Mouse (Mus musculus): Measurements from ENCODE around the gene Fgfr2.

Gene Fgfr2

DNA sequence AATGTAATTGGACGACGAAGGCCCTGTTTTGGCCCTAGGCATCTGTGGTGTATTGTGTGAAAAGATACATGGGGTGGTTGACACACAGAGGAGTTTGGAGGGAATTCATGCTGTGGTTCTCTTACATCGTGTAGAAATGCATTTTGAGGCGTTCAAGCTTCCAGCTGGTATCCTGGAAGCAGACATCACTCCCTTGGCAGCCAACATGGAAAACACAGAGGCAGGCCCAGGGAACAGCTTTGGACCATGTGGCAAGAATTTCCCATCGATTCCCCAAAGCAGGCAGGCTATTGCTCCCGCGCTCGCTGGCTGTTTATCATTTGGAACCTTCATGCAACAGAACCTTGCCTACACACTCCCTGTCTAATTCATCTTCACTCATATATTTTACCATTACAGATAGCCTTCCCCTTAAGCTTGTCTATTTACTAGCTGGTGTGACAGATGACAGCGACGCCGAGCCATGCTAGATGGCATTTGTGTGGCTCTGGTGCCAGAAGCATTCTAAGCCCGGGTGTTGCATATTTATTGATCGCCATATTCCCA, 1494.2 kb downstream of the Fgfr2 start:
- peak; percentile 31 for DNase-seq

DNA sequence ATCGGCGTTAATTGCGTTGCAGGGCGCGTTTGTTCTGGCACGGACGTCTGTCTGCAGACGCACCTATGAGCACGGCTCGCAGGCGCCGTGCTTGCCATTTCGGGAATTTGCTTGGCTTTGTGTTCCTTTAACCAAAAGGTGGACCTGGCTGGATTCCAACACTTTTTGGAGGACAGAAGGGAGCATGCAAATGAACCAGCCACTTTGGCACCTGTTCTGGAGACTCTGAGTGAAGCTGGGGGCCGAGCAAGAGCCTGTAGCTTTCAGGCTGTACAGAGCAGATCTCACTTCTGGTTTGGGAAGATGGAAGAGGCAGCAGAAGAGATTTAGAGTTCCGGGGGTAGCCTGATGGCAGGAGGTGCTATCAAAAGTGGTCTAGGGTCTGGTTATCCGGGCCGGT, 1494.8 kb downstream of the Fgfr2 start:
- DNase-seq, result no peak

GRCm38 (mm10) chr7:131609677-131610076, 1513.5 kb downstream of the Fgfr2 start:
- no peak for DNase-seq

- no peak for DNase-seq
Measured at GRCm38 (mm10) chr7:131608049-131608448, 1515.1 kb downstream of the Fgfr2 start.

DNA sequence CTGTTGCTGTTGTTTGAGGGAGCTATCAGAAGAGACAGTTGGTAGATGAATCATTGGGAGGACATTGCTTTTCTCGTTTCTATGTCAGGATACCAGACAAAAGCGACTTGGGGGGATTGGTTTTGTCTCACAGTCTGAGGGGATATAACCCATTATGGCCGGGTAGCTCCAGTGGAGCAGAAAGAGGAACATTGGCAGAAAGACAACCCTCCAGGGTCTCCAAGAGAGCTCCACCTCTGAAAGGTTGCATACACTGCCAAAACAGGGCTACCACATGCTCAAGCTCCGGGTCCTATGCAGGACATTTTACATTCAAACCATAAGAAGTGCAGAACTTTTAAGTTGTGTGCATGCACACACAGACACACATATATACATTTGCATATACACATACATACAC, 1517.7 kb downstream of the Fgfr2 start:
- DNase-seq, result no peak

DNA sequence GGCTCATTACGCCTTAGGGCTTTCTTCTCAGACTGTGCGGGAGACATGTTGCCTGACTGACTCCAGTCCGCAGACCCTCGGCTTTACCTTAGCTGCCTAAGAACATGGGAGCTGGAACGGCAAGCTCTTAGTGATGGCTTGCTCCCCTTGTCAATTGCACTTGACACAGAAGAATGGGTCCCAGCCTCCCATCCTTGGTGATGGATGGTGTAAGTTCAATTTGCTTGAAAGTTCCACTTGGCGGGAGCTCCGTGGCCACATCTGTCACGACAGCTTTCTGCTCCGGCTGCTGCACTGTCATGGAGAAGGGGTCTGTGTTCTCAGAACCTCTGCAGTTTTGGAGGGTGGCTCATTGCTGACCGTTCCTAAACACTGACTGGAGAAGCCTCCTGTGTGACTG, 1518.2 kb downstream of the Fgfr2 start:
- DNase-seq, result no peak

GRCm38 (mm10) chr7:131603186-131603585, 1520.0 kb downstream of the Fgfr2 start:
- DNase-seq, result no peak

DNA sequence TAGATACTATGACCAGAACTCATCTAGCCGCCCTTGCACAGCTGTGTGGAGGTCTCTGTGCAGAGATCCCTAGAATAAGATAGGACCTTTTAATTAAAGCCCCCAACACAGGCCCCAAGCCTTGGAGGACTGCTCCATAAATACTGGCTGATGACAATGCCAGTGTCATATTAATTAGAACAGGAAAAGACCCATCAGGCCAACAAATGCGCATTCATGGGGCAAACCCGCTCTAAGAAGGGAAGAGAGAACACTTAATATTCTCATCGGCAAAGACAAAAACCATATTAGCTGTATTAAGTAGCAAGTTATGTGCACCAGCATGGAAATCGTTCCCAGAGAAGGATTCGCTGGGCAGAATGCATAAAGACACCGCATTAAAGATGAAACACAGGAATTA, 1521.0 kb downstream of the Fgfr2 start:
- DNase-seq, result no peak

- DNase-seq, result peak; percentile 47
Measured at GRCm38 (mm10) chr7:131598483-131598824, 1524.7 kb downstream of the Fgfr2 start.

- DNase-seq, result peak; percentile 14
Measured at GRCm38 (mm10) chr7:131597779-131598482, 1525.2 kb downstream of the Fgfr2 start.

DNA sequence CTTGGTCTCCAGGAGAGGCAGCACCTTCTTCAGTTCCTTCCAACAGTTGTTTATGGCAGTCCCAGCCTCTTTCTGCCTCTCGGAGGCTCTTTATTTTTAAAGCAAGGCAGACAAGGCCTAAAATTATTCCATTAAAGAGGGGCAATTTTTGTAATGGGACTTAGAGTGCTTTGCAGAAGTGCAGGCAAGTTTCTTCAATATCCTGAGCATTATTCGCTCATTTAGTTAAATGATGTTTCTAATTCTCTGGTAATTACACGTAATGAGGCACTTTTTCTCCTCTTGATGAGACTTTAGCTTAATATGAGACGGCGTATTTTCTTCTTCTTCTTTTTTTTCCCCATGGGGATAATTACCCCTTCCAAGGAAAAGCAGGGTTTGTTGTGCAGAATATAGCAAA, 1537.6 kb downstream of the Fgfr2 start:
- DNase-seq, result no peak

GRCm38 (mm10) chr7:131582178-131582577, 1541.0 kb downstream of the Fgfr2 start:
- no peak for DNase-seq

DNA sequence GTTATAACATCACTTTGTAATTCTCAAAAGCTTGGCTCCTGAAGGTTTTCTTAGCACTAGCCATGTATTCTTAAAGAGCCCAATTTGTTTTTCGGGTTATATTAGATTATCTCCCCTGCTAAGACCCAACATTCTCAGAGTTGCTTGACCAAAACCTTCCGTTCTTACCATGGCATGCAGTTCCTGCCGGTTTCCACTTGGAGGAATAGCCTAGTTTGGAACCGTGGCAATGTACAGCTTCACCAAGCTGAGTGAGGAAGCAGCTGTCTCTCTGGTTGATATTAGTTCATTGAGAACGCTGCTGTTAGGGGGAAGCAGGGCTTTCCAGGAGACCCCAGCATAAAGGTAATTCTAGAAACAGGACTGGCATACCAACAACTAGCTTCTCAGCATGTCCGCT, 1547.9 kb downstream of the Fgfr2 start:
- no peak for DNase-seq

GRCm38 (mm10) chr7:131560697-131561042, 1562.5 kb downstream of the Fgfr2 start:
- no peak for DNase-seq

DNA sequence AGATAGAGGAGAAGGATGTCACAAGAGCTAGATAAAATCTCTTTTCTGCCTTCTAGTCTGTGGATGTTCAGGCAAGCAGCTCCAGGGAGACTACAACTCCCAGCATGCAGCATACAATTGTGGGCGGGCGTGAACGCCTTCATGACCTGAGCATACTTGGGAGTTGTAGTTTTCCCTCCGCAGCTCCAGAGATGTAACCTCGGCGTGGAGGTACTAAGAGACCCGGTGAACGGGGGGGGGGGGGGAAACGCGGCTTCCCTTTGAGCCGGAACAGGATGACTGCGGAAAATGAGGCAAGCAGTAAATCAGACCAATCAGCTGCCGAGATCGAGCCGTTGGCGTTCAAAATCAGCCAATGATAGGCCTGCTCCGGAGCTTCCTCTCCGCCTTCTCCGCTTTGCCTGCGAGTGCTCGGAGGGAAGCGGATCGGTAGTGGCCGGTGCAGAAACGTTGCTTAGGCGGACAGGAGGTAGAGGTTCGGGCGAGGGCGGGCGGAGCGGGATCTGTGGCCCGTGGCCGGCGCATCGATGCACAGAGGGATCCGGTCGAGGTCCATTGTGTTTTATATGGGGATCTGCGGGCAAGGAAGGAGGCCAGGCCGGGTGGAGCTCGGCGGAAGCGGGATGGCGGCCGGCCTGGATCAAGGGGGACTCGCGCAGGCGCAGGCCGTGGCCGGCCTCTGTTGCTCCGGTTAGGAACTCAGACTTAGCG, 1563.0 kb downstream of the Fgfr2 start, which contains the start of gene Bub3:
Bub3 (plus strand) TSS at position 237 of the 711 bp plus-strand sequence.
- peak; percentile 79 for DNase-seq

DNA sequence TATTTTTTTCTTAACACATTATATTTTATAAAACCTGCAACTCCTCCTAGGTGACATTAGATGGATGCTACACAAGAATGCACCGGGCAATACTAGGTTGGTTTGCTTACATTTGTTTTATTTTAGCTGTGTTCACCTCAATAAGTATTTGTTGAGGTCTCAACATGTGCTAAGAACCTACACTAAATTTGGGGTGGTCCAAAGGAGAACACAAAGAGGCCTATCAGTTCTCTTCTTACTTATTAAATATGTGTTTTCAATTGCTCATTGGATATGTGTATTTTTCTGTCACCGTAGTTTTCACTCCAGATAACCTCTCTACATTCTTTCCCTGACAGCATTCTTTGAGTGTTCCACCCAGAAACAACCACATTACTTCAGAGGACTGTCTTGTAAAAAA, 1565.4 kb downstream of the Fgfr2 start:
- DNase-seq, result no peak

GRCm38 (mm10) chr7:131556541-131557271, 1566.4 kb downstream of the Fgfr2 start:
- no peak for DNase-seq

GRCm38 (mm10) chr7:131556116-131556515, 1567.0 kb downstream of the Fgfr2 start:
- no peak for DNase-seq

GRCm38 (mm10) chr7:131555301-131556081, 1567.7 kb downstream of the Fgfr2 start:
- no peak for DNase-seq

DNA sequence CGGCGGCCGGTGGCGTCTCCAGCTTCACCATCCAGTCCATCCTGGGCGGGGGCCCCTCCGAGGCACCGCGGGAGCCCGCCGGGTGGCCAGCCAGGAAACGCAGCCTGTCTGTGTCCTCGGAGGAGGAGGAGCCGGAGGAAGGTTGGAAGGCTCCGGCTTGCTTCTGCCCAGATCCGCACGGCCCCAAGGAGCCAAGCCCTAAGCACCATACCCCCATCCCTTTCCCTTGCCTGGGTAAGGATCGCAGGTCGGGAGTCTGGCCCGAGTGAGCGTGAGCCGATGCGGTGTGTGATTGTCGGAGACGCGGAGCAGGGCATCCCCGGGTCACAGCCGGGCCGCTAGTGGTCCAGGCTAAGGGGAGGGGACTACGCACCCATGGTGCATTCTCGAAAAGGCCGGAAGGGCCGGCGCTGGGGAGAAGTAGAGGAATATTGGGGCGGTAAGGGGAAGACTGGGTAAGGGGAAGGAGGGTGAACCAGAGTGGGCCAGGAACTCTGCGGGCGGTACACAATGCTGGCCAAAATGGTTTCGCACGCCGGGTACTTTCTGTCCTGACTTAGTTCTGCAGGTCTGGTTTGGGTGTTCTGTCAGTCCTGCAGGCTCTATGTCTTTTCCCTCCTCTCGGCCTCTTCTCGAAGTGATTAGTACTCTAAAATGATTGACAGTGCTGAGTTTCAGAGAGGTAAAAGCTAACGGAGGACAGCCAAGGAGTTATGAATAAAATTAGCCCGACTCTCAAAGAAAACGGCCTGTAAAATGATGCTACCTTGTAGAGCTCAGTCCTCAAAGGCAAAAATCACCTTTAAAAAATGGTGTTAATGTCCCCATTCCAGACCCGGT, 1568.6 kb downstream of the Fgfr2 start:
- DNase-seq, result no peak

- no peak for DNase-seq
Measured at GRCm38 (mm10) chr7:131553771-131554175, 1569.4 kb downstream of the Fgfr2 start.

DNA sequence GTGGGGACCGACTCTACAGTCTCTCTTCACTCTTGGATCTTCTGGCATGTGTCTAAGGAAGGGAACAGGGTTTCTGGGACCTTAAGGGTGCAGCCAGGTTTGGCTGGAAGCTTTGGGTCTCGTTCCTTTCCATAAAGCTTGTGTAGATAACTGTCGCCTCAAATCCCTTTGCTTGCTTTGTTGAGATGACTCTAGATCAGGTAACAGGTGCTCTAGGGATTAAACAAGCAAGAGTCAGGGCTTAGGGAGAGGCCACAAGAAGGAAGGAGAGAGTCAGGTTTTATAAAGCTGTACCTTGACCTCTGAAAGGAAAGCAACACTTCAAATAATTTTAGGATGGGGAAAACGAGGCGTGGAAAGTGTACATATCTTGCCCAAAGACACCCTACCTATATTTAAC, 1570.4 kb downstream of the Fgfr2 start:
- no peak for DNase-seq

Measured in right cerebral cortex, postnatal 4 days (tissue).